Mouse (Mus musculus) forebrain, embryonic 13.5 days (tissue): ENCODE results near the gene Krtdap. TPM values are rescaled to one million over a fixed set of nuclear protein-coding genes. Genes with fewer than 3 reads are reported as not detected.

ENCODE experiments used
- ATAC-seq: fragments of 200-750 bp; cut with Nextera tagmentation; 2 replicates; pipeline ENCODE4 v1.8.0; 2017
- H3K27ac ChIP-seq: fragments of 300-500 bp; sonication (generic); 2 replicates; pipeline ENCODE4 v1.5.1; 2015; ENCODE audit warnings: inconsistent platforms, mild to moderate bottlenecking, moderate library complexity
- H3K27me3 ChIP-seq: fragments of 300-500 bp; sonication (generic); 2 replicates; pipeline ENCODE4 v1.6.1; 2015; ENCODE audit warnings: mild to moderate bottlenecking, inconsistent platforms
- H3K36me3 ChIP-seq: fragments of 300-500 bp; sonication (generic); 2 replicates; pipeline ENCODE4 v1.6.1; 2015; ENCODE audit warnings: mild to moderate bottlenecking, inconsistent platforms; ENCODE audit not compliant: poor library complexity, severe bottlenecking
- H3K4me1 ChIP-seq: fragments of 300-500 bp; sonication (generic); 2 replicates; pipeline ENCODE4 v1.6.1; 2015; ENCODE audit warnings: inconsistent platforms
- H3K4me2 ChIP-seq: fragments of 300-500 bp; sonication (generic); 2 replicates; pipeline ENCODE4 v1.6.1; 2015; ENCODE audit warnings: inconsistent platforms, mild to moderate bottlenecking, moderate library complexity
- H3K4me3 ChIP-seq: fragments of 300-500 bp; sonication (generic); 2 replicates; pipeline ENCODE4 v1.5.1; 2015; ENCODE audit warnings: mild to moderate bottlenecking, inconsistent platforms
- H3K9ac ChIP-seq: fragments of 300-500 bp; sonication (generic); 2 replicates; pipeline ENCODE4 v1.6.1; 2015; ENCODE audit warnings: mild to moderate bottlenecking, inconsistent platforms
- H3K9me3 ChIP-seq: fragments of 300-500 bp; sonication (generic); replicated peaks from 2 replicates; pipeline ENCODE4 v1.6.1; 2016; ENCODE audit warnings: inconsistent platforms
- WGBS: fragments of 180-500 bp; shearing (Covaris S2); methylation state at CpG from one replicate; pipeline ENCODE4 v1.1.7; 2015; 5-methylcytosine and 5-hydroxymethylcytosine counted together
- polyA plus RNA-seq: library from polyadenylated mRNA; unstranded; fragments of >200 nt; fragmentation: Nextera tagmentation; extraction: Ambion mirVana; gene quantifications from 2 replicates; pipeline ENCODE4 v1.2.1, GENCODE M21; 2015

The Krtdap gene
- polyA plus RNA-seq, 1 experiment from 2014 or later: not detected

DNA sequence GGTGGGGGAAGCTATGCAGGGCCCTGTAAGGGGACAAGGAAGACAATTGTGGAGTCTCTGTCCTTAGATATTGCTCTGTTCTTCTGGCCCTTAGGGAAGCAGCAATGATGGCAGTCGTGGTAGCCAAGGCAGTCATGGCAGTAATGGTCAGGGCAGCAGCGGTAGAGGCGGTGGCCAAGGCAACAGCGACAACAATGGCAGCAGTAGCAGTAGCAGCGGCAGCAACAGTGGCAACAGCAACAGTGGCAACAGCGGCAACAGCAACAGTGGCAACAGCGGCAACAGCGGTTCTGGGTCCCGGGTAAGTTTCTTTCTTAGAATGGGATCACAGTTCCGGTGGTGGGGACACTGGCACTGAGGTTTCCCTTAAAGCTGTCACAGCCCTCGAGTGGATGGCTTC, 22.5 kb upstream of the Krtdap start:
- Histone ChIP-seq H3K4me2 (peak overlapping the region; percentile 18; the same call in 1 of the 2 replicates), H3K4me3 (no peak overlapping the region), H3K4me1 (no peaks in the 10 kb centered on the region), H3K27ac (no peak overlapping the region), H3K36me3 (no peaks in the 10 kb centered on the region), H3K9me3 (no peaks in the 10 kb centered on the region), H3K9ac (no peak overlapping the region), H3K27me3 (0 out of 2 replicates have a peak, but pooled peaks cover 7% of the 10 kb centered on the region)
- no peak for ATAC-seq
- WGBS: 38% methylated on average over 11 of the region's 11 CpGs

DNA sequence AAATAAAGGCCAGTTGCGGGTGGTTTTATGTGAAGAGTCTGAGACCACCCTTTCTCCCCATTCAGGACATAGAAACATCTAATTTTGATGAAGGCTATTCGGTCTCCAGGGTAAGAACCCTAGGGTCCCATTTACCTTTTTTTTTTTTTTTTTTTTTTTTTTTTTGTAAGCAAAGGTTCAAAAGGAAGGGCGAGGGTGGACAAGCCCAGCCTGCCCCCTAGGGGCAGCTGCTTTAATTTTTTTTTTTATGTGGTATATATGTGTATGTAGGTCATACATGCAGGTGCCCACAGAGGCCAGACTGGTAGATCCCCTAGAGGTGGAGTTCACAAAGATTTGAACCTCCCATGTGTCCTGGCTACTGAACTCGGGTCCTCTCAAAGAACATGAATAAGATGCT, 21.3 kb upstream of the Krtdap start:
- ATAC-seq: no peak
- Histone ChIP-seq H3K9me3 (no peaks in the 10 kb centered on the region), H3K9ac (no peak overlapping the region), H3K4me3 (no peak overlapping the region), H3K4me2 (no peak overlapping the region), H3K4me1 (no peaks in the 10 kb centered on the region), H3K27ac (no peak overlapping the region), H3K36me3 (no peaks in the 10 kb centered on the region), H3K27me3 (0 out of 2 replicates have a peak, but pooled peaks cover 7% of the 10 kb centered on the region)
- WGBS: 91% methylated on average over 4 of the region's 4 CpGs

DNA sequence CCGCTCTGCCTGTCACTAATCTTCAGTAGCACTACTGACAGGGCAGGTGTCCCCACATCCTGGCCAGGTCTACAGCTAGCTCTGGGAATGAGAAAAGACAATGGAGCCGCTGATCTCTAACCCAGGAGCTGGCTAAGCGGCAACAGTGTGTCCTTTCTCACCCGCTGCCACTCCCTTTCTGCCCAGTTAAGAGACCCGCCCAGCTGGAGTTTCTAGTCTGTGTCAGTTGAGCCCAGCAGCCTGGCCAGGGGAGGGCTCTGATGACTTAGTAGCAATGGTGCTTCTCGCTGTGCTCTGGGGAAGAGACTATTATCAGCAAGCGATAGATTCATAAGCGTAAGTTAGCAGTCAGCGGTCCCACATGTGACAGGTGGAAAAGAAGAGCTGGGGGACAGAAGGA, 18.5 kb upstream of the Krtdap start:
- WGBS: 35% methylated on average over 9 of the region's 9 CpGs
- Histone ChIP-seq H3K27ac (no peak overlapping the region), H3K4me3 (no peak overlapping the region), H3K27me3 (0 out of 2 replicates have a peak, but pooled peaks cover 7% of the 10 kb centered on the region), H3K4me1 (no peaks in the 10 kb centered on the region), H3K4me2 (no peak overlapping the region), H3K36me3 (no peaks in the 10 kb centered on the region), H3K9ac (no peak overlapping the region), H3K9me3 (no peaks in the 10 kb centered on the region)
- no peak for ATAC-seq

DNA sequence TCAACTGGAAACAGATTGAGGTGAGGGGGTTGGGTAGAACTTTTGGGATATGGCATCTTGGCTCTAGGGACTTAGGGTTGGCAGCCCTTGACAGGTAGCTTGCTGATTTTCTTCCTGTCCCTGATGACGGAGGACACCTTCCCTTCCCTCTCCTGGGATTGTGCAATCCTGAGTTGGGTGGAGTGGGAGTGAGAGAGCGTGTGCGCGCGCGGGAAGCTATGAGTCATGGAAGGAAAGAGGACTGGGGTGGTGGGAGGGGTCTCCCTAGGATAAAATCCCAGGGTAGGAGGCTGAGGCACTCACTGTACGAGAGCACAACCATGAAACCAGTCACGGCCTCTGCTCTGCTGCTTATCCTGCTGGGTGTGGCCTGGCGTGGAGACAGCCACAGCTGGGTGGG, 11.6 kb upstream of the Krtdap start:
- Histone ChIP-seq H3K36me3 (no peaks in the 10 kb centered on the region), H3K9ac (no peak overlapping the region), H3K4me1 (no peaks in the 10 kb centered on the region), H3K4me3 (no peak overlapping the region), H3K27ac (no peak overlapping the region), H3K9me3 (no peaks in the 10 kb centered on the region), H3K27me3 (no peaks in the 10 kb centered on the region), H3K4me2 (no peak overlapping the region)
- no peak for ATAC-seq
- WGBS: 94% methylated on average over 9 of the region's 9 CpGs

GRCm38 (mm10) chr7:30777081-30777579, 10.6 kb upstream of the Krtdap start:
- ATAC-seq: no peak
- no peak overlapping the region for H3K4me3 ChIP-seq
- WGBS: 40% methylated on average over 7 of the region's 7 CpGs
- H3K27me3 ChIP-seq: no peaks in the 10 kb centered on the region
- no peak overlapping the region for H3K4me2 ChIP-seq
- no peaks in the 10 kb centered on the region for H3K36me3 ChIP-seq
- no peak overlapping the region for H3K27ac ChIP-seq
- H3K9ac ChIP-seq: no peak overlapping the region
- no peaks in the 10 kb centered on the region for H3K4me1 ChIP-seq
- no peaks in the 10 kb centered on the region for H3K9me3 ChIP-seq

DNA sequence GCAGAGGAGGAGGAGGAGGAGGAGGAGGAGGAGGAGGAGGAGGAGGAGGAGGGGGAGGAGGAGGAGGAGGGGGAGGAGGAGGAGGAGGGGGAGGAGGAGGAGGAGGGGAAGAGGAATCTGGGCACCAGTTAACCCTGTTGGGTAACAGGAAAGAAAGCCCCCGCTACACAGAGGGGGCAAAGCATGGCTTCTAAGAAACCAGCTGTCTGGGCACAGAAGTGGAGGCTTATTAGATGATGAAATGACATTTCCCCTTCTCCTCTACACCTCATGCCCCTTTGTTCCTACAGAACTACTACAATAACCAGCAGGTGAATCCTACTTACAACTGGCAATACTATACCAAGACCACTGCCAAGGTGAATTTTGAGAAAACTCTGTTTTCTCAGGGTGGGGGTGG, 9.8 kb upstream of the Krtdap start:
- Histone ChIP-seq H3K36me3 (no peaks in the 10 kb centered on the region), H3K4me2 (no peak overlapping the region), H3K4me3 (no peak overlapping the region), H3K27me3 (no peaks in the 10 kb centered on the region), H3K4me1 (no peaks in the 10 kb centered on the region), H3K9ac (no peak overlapping the region), H3K9me3 (no peaks in the 10 kb centered on the region), H3K27ac (no peak overlapping the region)
- WGBS: 92% methylated on average over 1 of the region's 1 CpGs
- no peak for ATAC-seq

DNA sequence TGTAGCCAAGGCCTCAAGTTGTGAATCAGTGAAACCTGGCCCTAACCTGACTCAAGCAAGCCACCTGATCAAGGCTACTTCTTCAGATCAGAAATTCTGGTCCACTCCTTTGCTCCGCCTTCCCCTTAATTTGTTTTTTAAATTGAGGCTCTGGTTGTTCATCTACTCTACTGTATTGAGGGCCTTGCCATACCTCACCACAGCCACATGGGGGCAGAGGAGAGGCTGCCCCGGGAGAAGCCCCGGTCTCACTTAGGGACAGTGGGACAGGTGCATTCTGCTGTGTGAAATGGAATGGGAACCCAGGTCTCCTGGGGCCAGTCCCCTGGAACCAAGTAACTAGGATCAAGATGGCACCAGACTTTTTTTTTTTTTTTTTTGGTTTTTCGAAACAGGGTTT, 5.9 kb upstream of the Krtdap start:
- peaks cover 14% of the 10 kb centered on the region for H3K4me1 ChIP-seq
- no peak overlapping the region for H3K9ac ChIP-seq
- 0 out of 2 replicates have a peak, but pooled peaks cover under 1% of the 10 kb centered on the region for H3K27me3 ChIP-seq
- H3K9me3 ChIP-seq: no peaks in the 10 kb centered on the region
- H3K27ac ChIP-seq: no peak overlapping the region
- H3K4me3 ChIP-seq: no peak overlapping the region
- no peaks in the 10 kb centered on the region for H3K36me3 ChIP-seq
- WGBS: 70% methylated on average over 4 of the region's 4 CpGs
- H3K4me2 ChIP-seq: no peak overlapping the region
- no peak for ATAC-seq

DNA sequence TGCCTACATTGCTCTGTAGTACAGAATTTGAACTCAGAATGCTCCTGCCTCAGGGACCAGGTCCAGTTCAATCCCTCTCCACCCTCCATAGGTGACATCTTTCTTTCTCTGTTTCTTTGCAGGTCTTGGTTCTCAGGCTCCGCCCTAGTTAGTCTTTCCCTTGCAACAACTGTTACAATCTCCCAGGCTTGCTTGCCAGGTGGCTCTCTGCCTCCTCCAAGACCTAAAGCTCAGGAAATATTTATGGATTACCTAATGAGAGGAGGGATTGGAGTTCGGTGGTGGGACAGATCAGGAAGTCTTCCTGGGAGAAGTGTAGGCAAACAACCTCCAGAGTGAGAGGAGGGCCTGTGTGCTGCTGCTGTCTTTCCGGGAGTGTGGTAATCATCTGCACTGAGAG, 5.0 kb upstream of the Krtdap start:
- Histone ChIP-seq H3K4me1 (peaks cover 14% of the 10 kb centered on the region), H3K4me3 (no peak overlapping the region), H3K27me3 (0 out of 2 replicates have a peak, but pooled peaks cover 6% of the 10 kb centered on the region), H3K36me3 (no peaks in the 10 kb centered on the region), H3K9me3 (no peaks in the 10 kb centered on the region), H3K4me2 (no peak overlapping the region), H3K27ac (no peak overlapping the region), H3K9ac (no peak overlapping the region)
- WGBS: 86% methylated on average over 3 of the region's 3 CpGs
- ATAC-seq: no peak

DNA sequence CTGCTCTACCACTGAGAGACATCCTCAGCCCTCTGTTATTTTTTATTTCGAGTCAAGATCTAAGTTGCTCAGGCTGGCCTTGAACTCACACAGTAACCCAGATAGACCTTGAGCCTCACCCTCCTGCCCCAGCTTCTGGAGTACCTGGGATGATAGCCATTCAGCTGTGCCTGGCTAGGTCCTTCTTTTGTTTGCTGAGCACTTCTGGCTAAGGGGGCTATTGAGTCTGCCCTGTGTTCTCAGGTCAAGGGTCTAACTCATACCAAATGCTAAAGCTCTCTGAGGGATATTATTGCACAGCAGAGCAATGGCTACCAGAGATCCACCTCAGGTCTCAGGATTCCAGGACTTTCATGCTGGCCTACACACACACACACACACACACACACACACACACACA, 2.5 kb upstream of the Krtdap start:
- Histone ChIP-seq H3K9me3 (no peaks in the 10 kb centered on the region), H3K4me2 (no peak overlapping the region), H3K9ac (no peak overlapping the region), H3K4me3 (no peak overlapping the region), H3K36me3 (no peaks in the 10 kb centered on the region), H3K27ac (no peak overlapping the region), H3K4me1 (peaks cover 14% of the 10 kb centered on the region), H3K27me3 (peaks cover 13% of the 10 kb centered on the region; the same call in 1 of the 2 replicates)
- no peak for ATAC-seq
- WGBS: 73% methylated on average over 1 of the region's 1 CpGs

- ATAC-seq: peak; percentile 78
- no peaks in the 10 kb centered on the region for H3K9me3 ChIP-seq
- H3K4me2 ChIP-seq: no peak overlapping the region
- H3K4me1 ChIP-seq: peaks cover 14% of the 10 kb centered on the region
- H3K27ac ChIP-seq: no peak overlapping the region
- peaks cover 13% of the 10 kb centered on the region; the same call in 1 of the 2 replicates for H3K27me3 ChIP-seq
- WGBS: 38% methylated on average over 13 of the region's 13 CpGs
- H3K9ac ChIP-seq: no peak overlapping the region
- no peaks in the 10 kb centered on the region for H3K36me3 ChIP-seq
- H3K4me3 ChIP-seq: no peak overlapping the region
These were observed 1.8 kb upstream of the Krtdap start for GRCm38 (mm10) chr7:30785721-30786546.

- 83% methylated on average over 10 of the region's 10 CpGs for WGBS
- Histone ChIP-seq H3K4me1 (peaks cover 13% of the 10 kb centered on the region), H3K27ac (no peak overlapping the region), H3K9ac (no peak overlapping the region), H3K9me3 (no peaks in the 10 kb centered on the region), H3K27me3 (peaks cover 17% of the 10 kb centered on the region; the same call in 1 of the 2 replicates), H3K36me3 (no peaks in the 10 kb centered on the region), H3K4me3 (no peak overlapping the region), H3K4me2 (no peak overlapping the region)
- ATAC-seq: no peak
These were observed 2.4 kb downstream of the Krtdap start for GRCm38 (mm10) chr7:30790141-30790540.

DNA sequence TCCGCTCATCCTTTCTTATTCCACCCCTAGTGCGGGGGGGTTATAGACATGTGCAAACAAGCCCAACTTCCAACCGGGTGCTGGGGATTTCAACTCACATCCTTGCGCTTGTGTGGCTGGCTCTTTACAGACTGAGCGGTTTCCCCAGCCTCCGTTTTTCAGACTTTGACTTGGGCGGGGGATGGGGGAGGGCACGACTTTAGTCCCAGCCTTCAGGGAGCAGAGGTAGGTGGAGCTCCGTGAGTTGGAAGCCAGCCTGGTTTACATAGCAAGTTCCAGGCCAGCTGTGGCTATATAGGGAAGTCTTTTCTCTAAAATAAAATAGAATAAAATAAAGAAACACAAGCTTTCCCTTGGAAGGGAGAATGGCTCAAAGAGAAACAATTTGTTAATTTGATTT, 4.2 kb downstream of the Krtdap start:
- ATAC-seq: no peak
- Histone ChIP-seq H3K4me2 (no peak overlapping the region), H3K27me3 (peaks cover 15% of the 10 kb centered on the region; the same call in 1 of the 2 replicates), H3K4me1 (no peaks in the 10 kb centered on the region), H3K4me3 (no peak overlapping the region), H3K9me3 (no peaks in the 10 kb centered on the region), H3K36me3 (no peaks in the 10 kb centered on the region), H3K27ac (no peak overlapping the region), H3K9ac (no peak overlapping the region)
- 26% methylated on average over 9 of the region's 9 CpGs for WGBS
